Mouse (Mus musculus) 3134 (cell line): Measurements from ENCODE around the gene Slc9a8.
A peak's percentile ranks its signal among the peaks of the same experiment; 100 is the strongest.
"Not testable (repeated sequence)": the region's sequence is repeated elsewhere in the genome, so short reads cannot be mapped to it uniquely, and the experiment has no call there.

Experiments
- DNase-seq: peaks from one replicate; pipeline ENCODE4 v3.0.0-alpha.2; 2011; ENCODE audit warnings: low spot score; ENCODE audit not compliant: insufficient read length; ENCODE audit errors: extremely low read depth

Slc9a8 gene

DNA sequence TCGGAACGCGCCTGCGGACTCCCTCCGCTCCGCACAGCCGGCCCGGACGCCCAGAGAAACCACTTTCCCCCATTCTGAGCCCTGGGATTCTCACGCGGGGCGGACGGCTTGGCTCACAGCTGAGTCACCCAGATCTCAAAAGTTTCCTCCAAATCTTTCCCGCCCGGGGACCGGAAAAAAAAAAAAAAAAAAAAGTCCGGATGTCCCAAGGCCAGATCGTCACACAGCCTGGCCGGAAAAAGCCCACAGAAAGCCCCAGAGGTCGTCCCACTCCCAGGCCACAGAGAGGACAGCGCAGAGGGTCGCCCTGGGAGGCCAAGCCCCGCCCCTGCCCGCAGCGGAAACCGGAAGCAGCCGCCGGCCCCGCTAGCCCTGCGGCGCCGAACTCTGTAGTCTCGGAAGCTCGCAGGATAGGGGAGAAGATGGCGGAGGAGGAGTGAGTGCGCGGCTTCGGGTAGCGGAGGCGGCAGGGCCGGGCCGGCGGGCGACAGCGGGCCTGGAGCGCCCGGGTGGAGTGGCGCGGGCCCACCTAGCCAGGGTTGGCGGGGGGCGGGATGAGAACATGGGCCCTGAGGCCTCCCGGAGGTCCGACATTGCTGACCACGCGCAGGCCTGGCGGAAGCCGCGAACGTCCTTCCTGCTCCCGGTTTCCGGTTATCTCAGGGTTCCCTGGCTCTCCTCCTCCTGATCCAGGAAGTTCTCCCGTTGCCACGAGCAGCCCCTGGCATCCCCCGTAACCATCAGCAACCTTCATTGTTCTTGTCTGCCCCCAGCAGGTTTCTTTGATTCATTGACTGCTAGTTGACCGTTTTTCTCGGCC lies at the start of gene Slc9a8:
Slc9a8 (plus strand) TSS at position 383 of the 820 bp plus-strand sequence.
- DNase-seq, result peak; percentile 98

DNA sequence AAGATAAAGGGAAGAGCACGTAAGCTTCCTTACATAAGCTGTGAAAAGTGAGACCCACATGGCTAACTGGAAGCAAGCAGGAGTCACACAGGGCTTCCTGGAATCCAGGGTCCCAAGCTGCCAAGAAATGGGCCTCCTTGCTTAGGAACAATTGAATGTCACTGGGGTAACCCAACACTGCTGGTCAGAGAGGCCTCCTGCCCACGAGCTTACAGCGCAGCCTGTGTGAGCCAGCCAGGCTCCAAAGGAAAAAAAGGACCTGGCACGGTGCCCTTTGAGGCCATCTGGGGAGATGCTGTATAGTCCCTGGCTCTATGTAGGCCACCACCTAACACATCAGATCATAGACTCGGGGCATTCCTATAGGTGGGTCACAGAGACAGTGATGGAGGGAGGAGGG lies 48.2 kb upstream of the Slc9a8 start:
- DNase-seq, result no peak

DNA sequence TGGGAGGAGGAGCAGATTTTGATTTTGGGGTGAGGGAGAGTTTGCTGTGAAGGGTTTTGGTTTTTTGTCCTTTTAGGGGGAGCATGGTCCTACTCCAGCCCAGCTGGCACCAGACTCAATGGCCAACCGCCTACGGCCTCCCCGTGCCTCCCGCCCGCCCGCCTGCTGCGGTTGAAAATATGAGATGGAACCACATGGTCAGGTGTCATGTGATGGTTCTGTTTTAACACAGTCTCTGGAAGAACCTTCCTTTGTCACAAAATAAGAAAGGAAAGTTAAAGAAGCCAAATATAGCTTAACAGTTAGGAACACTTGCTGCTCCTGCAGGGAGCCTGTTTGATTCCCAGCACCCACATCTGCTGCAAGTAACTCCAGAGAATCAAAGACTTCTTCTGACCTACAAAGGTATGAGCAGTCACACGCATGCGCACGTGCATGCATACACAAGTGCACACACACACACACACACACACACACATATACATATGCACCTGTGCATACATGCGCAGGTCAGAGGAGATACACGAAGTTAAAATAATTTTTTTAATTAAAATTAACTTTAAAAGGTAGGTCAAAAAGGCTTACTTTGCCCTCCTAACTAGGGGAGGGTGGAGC lies 47.2 kb upstream of the Slc9a8 start:
- DNase-seq, result no peak

DNA sequence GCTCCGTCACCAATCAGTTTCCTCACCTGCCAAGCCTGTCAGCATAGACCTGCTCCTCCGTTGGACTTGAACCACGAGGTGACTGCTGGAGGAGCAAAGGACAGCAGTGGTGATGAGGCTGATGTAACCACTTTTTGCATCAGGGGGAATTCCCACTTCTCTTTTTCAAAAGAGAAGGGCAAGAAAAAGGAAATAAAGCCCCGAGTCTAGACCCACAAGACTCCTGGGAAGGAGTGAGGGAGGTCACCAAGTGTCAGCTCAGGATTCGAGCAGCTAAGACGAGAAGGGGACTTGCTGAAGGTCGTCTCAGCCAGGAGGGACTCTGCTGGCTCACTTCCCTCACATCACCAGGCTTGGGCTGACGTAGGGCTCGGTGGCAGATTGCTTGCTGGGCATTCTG lies 46.4 kb upstream of the Slc9a8 start:
- no peak for DNase-seq

DNA sequence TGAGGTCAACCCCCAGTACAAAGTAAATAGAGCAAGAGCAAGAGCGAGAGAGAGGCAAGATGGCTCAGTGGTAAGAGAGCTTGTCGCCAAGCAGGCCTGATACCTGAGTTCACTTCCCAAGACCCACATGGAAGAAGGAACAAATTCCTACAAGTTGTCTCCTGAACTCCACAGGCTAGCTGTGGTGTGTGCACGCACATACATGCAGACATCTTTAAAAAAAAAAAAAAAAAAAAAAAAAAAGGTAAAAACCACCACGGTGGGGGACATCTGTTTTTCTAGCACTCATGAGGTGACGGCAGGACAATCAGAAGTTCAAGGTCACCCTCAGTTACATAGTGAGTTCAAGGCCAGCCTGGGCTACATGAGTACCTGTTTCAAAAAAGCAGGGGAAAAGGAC lies 45.8 kb upstream of the Slc9a8 start:
- no peak for DNase-seq

DNA sequence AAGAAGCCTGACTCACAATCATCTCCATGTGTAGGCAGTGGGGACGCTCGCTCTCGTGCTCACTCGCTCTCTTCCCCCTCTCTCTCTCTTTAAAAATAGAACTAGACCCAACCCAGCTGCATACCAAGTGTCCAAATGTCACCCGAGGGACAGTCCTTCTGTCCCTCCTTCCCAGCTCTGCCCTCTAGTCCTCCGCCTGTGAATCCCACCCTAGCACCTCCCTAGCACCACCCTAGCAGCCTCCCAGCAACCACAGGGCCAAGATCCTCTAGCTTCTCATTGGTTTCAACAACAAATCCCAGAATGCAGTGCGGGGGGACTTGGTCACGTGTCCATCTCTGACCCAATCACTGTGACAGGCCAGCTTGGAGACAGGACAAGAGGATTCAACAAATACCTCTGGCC lies 45.4 kb upstream of the Slc9a8 start:
- no peak for DNase-seq

GRCm38 (mm10) chr2:167377697-167378096 lies 43.8 kb upstream of the Slc9a8 start:
- no peak for DNase-seq

- DNase-seq, result no peak
These were observed 42.5 kb upstream of the Slc9a8 start for GRCm38 (mm10) chr2:167378972-167379371.

DNA sequence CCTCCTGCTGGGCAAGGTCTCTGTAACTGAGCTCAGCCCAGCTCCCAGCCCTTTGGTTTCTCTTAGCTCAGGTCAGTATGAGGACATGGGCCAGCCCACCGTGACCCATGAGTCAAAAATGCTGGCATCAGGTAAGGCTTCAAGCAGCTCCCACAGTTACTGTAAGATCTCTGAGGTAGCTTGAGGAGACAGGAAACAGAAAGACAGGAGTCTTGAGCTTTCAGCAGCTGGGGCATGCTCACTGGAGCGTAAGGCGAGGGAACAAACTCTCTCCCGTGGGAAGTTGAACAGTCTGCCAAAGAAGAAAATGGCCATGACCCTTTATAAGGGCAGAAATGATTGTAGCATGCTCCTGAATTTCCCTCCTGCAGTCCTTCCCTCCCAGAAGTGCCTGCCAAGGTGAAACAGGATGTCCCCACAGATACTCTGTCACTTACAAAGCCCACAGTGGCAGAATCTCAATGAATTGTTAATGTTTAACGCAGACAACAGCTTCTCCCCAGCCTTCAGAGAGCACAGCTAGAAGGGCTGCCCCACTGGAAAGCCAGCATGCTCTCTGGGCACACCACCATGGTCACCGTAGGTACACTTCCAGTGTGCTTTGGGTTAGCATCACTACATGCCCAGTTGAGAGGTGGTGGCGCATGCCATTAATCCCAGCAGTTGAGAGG lies 40.8 kb upstream of the Slc9a8 start:
- peak; percentile 37 for DNase-seq

DNA sequence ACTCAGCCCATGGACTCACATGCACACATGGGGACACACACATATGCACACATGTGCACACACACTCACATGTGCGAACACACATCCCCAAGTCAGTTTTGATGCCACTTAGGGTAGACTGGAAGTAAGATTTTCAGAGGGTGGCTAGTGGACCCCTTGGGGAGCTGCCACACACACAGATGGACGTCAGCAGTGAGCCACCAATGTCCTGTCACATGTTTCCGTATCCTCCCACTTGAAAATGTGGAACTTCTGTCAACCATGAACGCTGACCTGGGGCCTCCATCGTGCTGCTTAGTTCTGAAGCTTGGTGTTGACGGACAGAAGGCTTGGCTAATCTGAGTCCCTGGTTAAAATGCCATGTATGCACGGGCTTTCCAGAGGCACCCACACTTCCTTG lies 39.9 kb upstream of the Slc9a8 start:
- DNase-seq, result no peak

- no peak for DNase-seq
These were observed 39.1 kb upstream of the Slc9a8 start for GRCm38 (mm10) chr2:167382389-167382788.

- DNase-seq, result peak; percentile 71
These were observed 37.8 kb upstream of the Slc9a8 start for GRCm38 (mm10) chr2:167383666-167384083.

- peak; percentile 78 for DNase-seq
These were observed 35.1 kb upstream of the Slc9a8 start for GRCm38 (mm10) chr2:167386456-167386855.

GRCm38 (mm10) chr2:167386998-167387397 lies 34.5 kb upstream of the Slc9a8 start:
- no peak for DNase-seq

DNA sequence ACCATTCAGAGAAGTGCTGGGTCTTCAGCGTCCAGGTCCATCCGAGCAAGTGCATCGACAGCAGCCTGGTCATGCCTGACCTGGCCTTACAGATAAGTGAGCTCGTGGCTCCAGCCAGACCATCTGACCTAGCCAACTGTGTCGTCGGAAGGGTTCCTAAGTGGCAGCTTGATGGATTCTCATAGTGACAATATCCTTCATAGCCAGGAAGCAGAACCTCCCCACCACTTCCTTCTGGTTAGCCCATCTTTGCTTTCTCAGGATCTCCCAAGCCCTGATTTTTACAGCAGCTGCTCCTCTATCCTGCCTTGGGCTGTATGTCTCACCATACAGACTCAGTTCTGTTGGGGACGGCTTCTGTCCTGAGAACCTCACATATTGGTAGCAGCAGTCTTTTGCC lies 27.1 kb upstream of the Slc9a8 start:
- DNase-seq, result no peak

DNA sequence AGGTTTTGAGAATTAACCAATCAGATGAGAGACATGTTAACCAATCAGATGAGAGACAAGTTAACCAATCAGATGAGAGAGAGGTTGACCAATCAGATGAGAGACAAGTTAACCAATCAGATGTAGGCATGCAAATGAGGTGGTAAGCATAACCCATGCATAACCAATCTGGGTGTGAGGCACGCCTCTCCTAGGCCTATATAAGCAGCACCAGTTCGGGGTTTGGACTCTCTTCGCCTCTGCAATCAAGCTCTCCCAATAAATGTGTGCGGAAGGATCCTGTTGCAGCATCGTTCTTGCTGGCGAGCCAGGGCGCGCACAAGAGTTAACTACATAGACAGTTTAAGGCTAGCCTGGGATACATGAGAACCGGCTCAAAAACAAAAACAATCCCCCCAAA lies 25.1 kb upstream of the Slc9a8 start:
- not testable (repeated sequence) for DNase-seq

- no peak for DNase-seq
These were observed 22.5 kb upstream of the Slc9a8 start for GRCm38 (mm10) chr2:167399012-167399411.

DNA sequence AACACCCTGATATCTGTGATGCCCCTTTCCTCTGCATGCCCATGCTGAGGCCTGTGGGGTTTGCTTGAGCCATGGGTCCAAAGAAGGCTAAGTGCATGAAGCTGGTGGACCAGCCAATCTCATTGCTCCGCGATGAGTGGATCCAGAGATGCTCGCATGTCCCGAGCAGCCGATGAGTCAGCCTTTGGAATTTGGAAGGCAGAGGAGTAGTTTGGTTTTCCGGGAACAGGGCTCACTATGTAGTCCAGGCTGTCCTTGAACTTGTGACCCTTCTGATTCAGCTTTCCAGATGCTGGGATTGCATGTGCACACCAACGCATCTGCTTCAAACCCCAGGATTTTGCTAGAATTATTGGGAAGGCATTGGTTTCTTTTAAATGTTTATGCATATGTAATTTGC lies 21.9 kb upstream of the Slc9a8 start:
- DNase-seq, result peak; percentile 65

DNA sequence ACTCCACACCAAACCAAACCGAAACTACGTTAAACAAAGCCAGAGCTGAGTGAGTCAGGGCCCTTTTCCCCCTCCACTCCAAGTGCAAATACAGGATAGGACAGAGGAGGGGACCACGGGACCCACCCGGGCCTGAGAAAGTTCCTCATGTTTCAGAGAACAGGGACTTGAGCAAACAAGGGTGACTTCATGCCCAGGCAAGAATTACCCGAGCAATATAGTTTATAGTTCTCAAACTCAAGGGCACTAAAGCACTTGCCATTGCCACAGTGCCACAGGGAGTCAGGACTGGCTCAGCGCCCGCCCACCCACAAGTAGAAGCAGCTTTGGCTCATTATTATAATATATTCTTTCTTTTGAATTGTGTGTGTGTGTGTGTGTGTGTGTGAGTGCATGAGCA lies 18.4 kb upstream of the Slc9a8 start:
- peak; percentile 48 for DNase-seq

DNA sequence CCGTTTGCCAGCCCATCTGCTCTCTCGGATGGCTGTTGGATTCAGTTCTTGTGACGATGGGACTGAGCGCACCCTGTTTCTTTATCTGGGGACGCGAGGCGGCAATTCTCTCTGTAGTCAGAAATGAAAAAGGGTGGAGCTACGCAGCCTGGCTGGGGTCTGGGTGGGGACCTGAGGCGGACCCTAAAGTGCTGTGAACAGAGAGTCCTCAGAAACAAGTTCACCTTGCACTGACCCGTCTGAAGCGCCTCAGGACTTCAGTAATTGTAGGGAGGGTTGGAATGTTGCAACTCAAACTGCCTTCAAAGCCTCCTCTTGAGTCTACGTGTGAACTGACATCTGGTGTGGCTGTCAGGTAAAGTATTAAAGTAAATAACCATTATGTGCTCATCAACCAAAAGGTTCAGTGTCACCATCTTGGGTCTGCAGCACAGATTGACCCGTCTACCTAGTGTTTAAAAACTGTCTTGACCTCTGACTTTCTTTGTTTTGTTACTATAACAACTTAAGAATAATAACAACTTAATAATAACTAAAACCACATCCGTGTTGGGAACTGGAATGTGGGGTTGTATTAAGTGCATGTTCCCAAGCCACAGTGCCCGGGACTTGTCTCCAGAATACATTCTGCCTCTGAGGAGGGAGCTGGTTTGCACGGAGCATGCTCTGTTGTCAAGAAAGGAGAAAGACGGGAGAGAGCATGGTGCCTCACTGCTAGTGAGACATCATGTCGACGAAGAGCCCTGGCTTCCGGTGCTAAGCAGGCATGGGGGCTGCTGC lies 16.2 kb upstream of the Slc9a8 start:
- DNase-seq, result no peak
